Mouse (Mus musculus) E14TG2a.4 (cell line): ENCODE measurements around the gene Eral1.

Experiments
- CTCF ChIP-seq: conservative IDR thresholded peaks from 2 replicates; pipeline ENCODE4 v1.5.1; 2014; ENCODE audit warnings: low read length
- NANOG ChIP-seq: IDR thresholded peaks from 2 replicates; pipeline ENCODE4 v1.6.1; 2014; ENCODE audit warnings: borderline replicate concordance, low read length, mixed read lengths
- POU5F1 ChIP-seq: IDR thresholded peaks from 2 replicates; pipeline ENCODE4 v1.6.1; 2014; ENCODE audit warnings: low read length, borderline replicate concordance

DNA sequence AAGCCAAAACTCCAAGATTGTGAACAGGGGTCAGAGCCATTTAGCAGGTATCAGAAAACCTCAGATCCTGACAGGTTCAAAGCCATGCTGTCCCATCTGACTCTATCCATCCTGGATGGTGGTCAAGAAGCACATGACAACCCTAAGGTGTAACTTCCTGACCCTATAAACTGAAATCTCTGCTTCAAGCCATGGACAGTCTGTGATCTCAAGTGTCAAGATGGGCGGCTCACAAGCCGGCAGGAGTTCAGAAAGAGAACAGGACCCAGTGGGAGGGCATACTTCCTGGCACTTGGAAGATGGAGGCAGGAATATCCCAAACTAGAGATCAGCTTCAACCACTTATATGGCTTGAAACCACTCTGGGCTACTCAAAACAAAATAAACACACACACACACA, 13.5 kb downstream of the Eral1 start:
- TF ChIP-seq CTCF (no peak), NANOG (no peak), POU5F1 (no peak)
